Mouse (Mus musculus) forebrain, postnatal 0 days (tissue): ENCODE results near the gene Krtap4-7. TPM values are rescaled to one million over a fixed set of nuclear protein-coding genes. Genes with fewer than 3 reads are reported as not detected.
"Not testable (repeated sequence)": the region's sequence is repeated elsewhere in the genome, so short reads cannot be mapped to it uniquely, and the experiment has no call there.

Source experiments
- ATAC-seq: fragments of 200-750 bp; cut with Nextera tagmentation; 2 replicates; pipeline ENCODE4 v1.8.0; 2017; ENCODE audit warnings: mild to moderate bottlenecking, moderate library complexity
- DNase-seq: peaks from one replicate; pipeline ENCODE4 v3.0.0-alpha.2; 2015
- H3K27ac ChIP-seq: fragments of 300-500 bp; sonication (generic); 2 replicates; pipeline ENCODE4 v1.5.1; 2014; ENCODE audit warnings: low read depth, mild to moderate bottlenecking, antibody characterized with exemption, low read length, moderate library complexity, mixed read lengths
- H3K27me3 ChIP-seq: fragments of 300-500 bp; sonication (generic); 2 replicates; pipeline ENCODE4 v1.6.1; 2014; ENCODE audit warnings: mild to moderate bottlenecking, low read length, mixed read lengths; ENCODE audit not compliant: insufficient read depth
- H3K36me3 ChIP-seq: fragments of 300-500 bp; sonication (generic); 2 replicates; pipeline ENCODE4 v1.6.1; 2014; ENCODE audit warnings: mild to moderate bottlenecking, moderate library complexity; ENCODE audit not compliant: insufficient read depth
- H3K4me1 ChIP-seq: fragments of 300-500 bp; sonication (generic); 2 replicates; pipeline ENCODE4 v1.6.1; 2014; ENCODE audit warnings: antibody characterized with exemption; ENCODE audit not compliant: insufficient read depth
- H3K4me2 ChIP-seq: fragments of 300-500 bp; sonication (generic); 2 replicates; pipeline ENCODE4 v1.6.1; 2014; ENCODE audit warnings: low read depth, mild to moderate bottlenecking, moderate library complexity
- H3K4me3 ChIP-seq: fragments of 300-500 bp; sonication (generic); 2 replicates; pipeline ENCODE4 v1.5.1; 2014; ENCODE audit warnings: low read depth, low read length, mixed read lengths
- H3K9ac ChIP-seq: fragments of 300-500 bp; sonication (generic); 2 replicates; pipeline ENCODE4 v1.6.1; 2014; ENCODE audit warnings: mild to moderate bottlenecking
- H3K9me3 ChIP-seq: fragments of 300-500 bp; sonication (generic); 2 replicates; pipeline ENCODE4 v1.6.1; 2016; ENCODE audit warnings: low read length
- CTCF ChIP-seq: sonication (generic); IDR thresholded peaks from 2 replicates; pipeline ENCODE4 v1.5.1; 2016; ENCODE audit warnings: antibody characterized with exemption, control low read depth, low read depth
- WGBS: fragments of 180-500 bp; shearing (Covaris S2); extraction: QIAGEN DNeasy Blood & Tissue Kit; methylation state at CpG from one replicate; pipeline ENCODE4 v1.1.7; 2014; 5-methylcytosine and 5-hydroxymethylcytosine counted together
- polyA plus RNA-seq: library from polyadenylated mRNA; unstranded; fragments of >200 nt; fragmentation: Nextera tagmentation; extraction: Ambion mirVana; gene quantifications from 2 replicates; pipeline ENCODE4 v1.2.1, GENCODE M21; 2015
- total RNA-seq: library from RNA; depleted of rRNA; stranded (reverse); fragments of >200 nt; gene quantifications from 2 replicates; pipeline ENCODE4 v1.2.3, GENCODE M21; 2014

Gene Krtap4-7
- total and polyA plus RNA-seq, 2 experiments from 2014 or later = not detected

DNA sequence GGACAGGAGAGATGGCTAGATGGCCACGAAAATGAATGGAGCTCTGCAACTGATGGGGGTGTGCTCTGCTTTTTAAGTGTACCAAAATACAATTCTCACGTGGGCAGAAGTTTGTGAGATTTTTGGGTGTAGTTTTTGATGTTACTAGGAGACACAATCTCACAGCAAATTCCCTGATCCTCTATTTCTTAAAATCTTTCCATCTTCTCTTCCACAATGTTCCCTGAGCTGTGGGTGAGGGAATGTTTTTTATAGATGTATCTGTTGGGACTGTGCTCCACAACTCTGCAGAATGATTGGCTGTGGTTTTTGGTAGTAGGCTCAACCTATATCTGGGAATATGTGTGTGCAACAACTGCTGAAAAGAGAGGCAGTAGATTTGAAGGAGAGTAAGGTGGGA, 10.6 kb downstream of the Krtap4-7 start:
- Histone ChIP-seq H3K27me3 (no peaks in the 10 kb centered on the region), H3K27ac (no peak overlapping the region), H3K36me3 (no peaks in the 10 kb centered on the region), H3K9me3 (no peaks in the 10 kb centered on the region), H3K4me1 (no peaks in the 10 kb centered on the region), H3K4me2 (no peak overlapping the region), H3K9ac (no peak overlapping the region), H3K4me3 (no peak overlapping the region)
- 61% methylated on average over 2 of the region's 2 CpGs for WGBS
- DNase-seq (no peak), ATAC-seq (no peak)
- TF ChIP-seq CTCF = no peak

- Histone ChIP-seq H3K9me3 (no peaks in the 10 kb centered on the region), H3K4me3 (no peak overlapping the region), H3K27me3 (no peaks in the 10 kb centered on the region), H3K4me1 (no peaks in the 10 kb centered on the region), H3K9ac (no peak overlapping the region), H3K4me2 (no peak overlapping the region), H3K27ac (no peak overlapping the region), H3K36me3 (no peaks in the 10 kb centered on the region)
- ATAC-seq = no peak
- DNase-seq = no peak
- no peak for TF ChIP-seq CTCF
- 76% methylated on average over 3 of the region's 3 CpGs for WGBS
Observed at GRCm38 (mm10) chr11:99630890-99631289, 13.0 kb downstream of the Krtap4-7 start.

GRCm38 (mm10) chr11:99628138-99628537, 15.8 kb downstream of the Krtap4-7 start, which contains the start of gene Krtap4-1:
Krtap4-1 (minus strand) TSS chr11:99628238.
- TF ChIP-seq CTCF = no peak
- Histone ChIP-seq H3K36me3 (no peaks in the 10 kb centered on the region), H3K27me3 (no peaks in the 10 kb centered on the region), H3K27ac (no peak within 1 kb of the TSS), H3K4me1 (no peaks in the 10 kb centered on the region), H3K4me3 (no peak within 1 kb of the TSS), H3K9ac (no peak within 1 kb of the TSS), H3K4me2 (no peak within 1 kb of the TSS), H3K9me3 (no peaks in the 10 kb centered on the region)
- WGBS = 83% methylated on average over 4 of the region's 4 CpGs
- ATAC-seq (no peak), DNase-seq (no peak)

GRCm38 (mm10) chr11:99620335-99620734, 23.6 kb downstream of the Krtap4-7 start, which contains the start of gene Gm11562:
Gm11562 (minus strand) TSS chr11:99620435.
- Histone ChIP-seq H3K9ac (no peak within 1 kb of the TSS), H3K4me3 (no peak within 1 kb of the TSS), H3K4me2 (no peak within 1 kb of the TSS), H3K27ac (no peak within 1 kb of the TSS), H3K36me3 (no peaks in the 10 kb centered on the region), H3K9me3 (no peaks in the 10 kb centered on the region), H3K4me1 (no peaks in the 10 kb centered on the region), H3K27me3 (no peaks in the 10 kb centered on the region)
- 87% methylated on average over 2 of the region's 2 CpGs for WGBS
- no peak for DNase-seq
- ATAC-seq = no peak
- TF ChIP-seq CTCF = no peak

GRCm38 (mm10) chr11:99614796-99615363, 29.0 kb downstream of the Krtap4-7 start, which contains the start of gene Krtap2-4:
Krtap2-4 (minus strand) TSS chr11:99614846.
- no peak for ATAC-seq
- no peak for TF ChIP-seq CTCF
- DNase-seq = no peak

GRCm38 (mm10) chr11:99610089-99610488, 33.8 kb downstream of the Krtap4-7 start, which contains the start of gene Gm11937:
Gm11937 (minus strand) TSS chr11:99610189.
- not testable (repeated sequence) for H3K9me3 ChIP-seq, ATAC-seq, H3K27me3 ChIP-seq, H3K4me1 ChIP-seq, H3K27ac ChIP-seq, H3K4me2 ChIP-seq, H3K4me3 ChIP-seq, DNase-seq, H3K9ac ChIP-seq, H3K36me3 ChIP-seq
- WGBS = 74% methylated on average over 1 of the region's 2 CpGs

More at GRCm38 (mm10) chr11:99614796-99615363, 29.0 kb downstream of the Krtap4-7 start, which contains the start of gene Krtap2-4:
- Histone ChIP-seq H3K27me3 (no peaks in the 10 kb centered on the region), H3K36me3 (no peaks in the 10 kb centered on the region), H3K4me2 (no peak within 1 kb of the TSS), H3K9me3 (no peaks in the 10 kb centered on the region), H3K4me1 (no peaks in the 10 kb centered on the region), H3K27ac (no peak within 1 kb of the TSS), H3K9ac (no peak within 1 kb of the TSS), H3K4me3 (no peak within 1 kb of the TSS)
- 57% methylated on average over 3 of the region's 3 CpGs for WGBS

DNA sequence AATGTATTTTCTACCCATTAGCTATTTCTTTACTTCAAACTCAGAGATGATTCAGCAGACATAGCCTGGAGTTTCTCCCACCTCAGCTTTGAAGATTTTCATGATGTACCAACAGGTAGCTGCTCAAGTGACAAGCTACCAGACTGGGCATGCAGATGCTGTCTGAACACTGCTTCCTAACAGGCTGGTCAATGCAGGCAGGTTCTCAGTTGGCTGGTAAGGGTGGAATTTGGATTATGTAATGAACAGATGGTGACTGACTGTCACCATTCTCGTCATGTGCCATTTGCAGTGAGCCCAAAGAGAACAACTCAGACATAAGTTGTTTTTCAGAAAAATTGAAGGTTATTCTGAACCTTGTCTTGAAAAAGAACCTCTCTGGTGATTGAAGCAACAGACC, 34.8 kb downstream of the Krtap4-7 start:
- Histone ChIP-seq H3K36me3 (no peaks in the 10 kb centered on the region), H3K4me3 (no peak overlapping the region), H3K9ac (no peak overlapping the region), H3K27me3 (no peaks in the 10 kb centered on the region), H3K9me3 (no peaks in the 10 kb centered on the region), H3K27ac (no peak overlapping the region), H3K4me1 (no peaks in the 10 kb centered on the region), H3K4me2 (no peak overlapping the region)
- ATAC-seq (no peak), DNase-seq (peak; percentile 13)
- WGBS = 41% methylated on average over 1 of the region's 1 CpGs
- no peak for TF ChIP-seq CTCF

DNA sequence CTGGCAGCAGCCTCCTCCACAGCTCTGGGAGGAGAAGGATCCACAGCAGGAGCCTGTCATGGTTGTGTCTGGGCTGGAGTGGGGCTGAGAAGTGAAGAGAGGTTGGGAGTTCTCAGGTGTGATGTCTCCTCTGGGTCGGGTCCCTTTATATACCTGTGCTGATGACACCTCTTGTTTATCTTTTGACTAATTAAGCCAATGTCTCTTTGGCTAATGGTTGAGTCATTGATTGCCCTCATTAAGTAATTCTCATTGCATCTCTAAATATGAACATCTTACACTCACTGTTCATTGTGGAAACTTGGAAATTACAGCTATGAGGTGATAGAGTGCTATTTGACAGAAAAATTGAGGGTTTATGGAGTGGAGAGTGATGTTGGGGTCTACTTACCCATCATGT, 40.7 kb downstream of the Krtap4-7 start, which contains the start of gene Gm11938:
TSS of gene Gm11938 (minus strand) at position 101 of the 400 bp plus-strand sequence.
- not testable (repeated sequence) for H3K4me3 ChIP-seq, H3K4me1 ChIP-seq, H3K9me3 ChIP-seq, H3K9ac ChIP-seq, H3K27ac ChIP-seq, H3K4me2 ChIP-seq, ATAC-seq, DNase-seq, H3K27me3 ChIP-seq, H3K36me3 ChIP-seq
- 92% methylated on average over 1 of the region's 1 CpGs for WGBS

DNA sequence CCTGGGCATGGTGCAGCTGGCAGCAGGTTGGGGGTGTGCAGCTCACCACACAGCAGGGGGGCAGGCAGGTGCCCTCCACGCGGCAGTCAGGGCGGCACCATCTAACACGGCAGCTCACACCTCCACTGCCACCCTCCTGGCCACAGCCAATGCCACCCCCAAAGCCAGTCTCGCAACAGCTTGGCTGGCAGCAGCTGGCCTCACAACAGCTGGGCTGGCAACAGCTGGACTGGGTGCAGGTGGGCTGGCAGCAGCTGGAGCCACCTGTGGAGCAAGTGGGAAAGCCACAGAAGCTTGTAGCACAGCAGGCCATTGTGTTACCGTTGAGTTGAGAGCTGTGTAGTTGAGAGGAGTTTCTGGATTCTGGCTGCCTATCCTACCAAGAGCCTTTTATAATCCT, 46.1 kb downstream of the Krtap4-7 start, which contains the start of gene Krtap9-3:
TSS of gene Krtap9-3 (minus strand) at position 364 of the 400 bp plus-strand sequence.
- not testable (repeated sequence) for H3K27ac ChIP-seq, ATAC-seq, H3K9ac ChIP-seq, H3K4me2 ChIP-seq, H3K27me3 ChIP-seq, H3K36me3 ChIP-seq, DNase-seq, H3K9me3 ChIP-seq, H3K4me3 ChIP-seq, H3K4me1 ChIP-seq
- 80% methylated on average over 6 of the region's 6 CpGs for WGBS
